Mouse (Mus musculus) C2C12 (cell line): ENCODE data around the gene Hexdc.

Experiments
- CTCF ChIP-seq: IDR thresholded peaks from one replicate; pipeline ENCODE4 v1.5.1; 2011; ENCODE audit not compliant: control insufficient read depth, insufficient read depth, insufficient read length
- MAX ChIP-seq: IDR thresholded peaks from one replicate; pipeline ENCODE4 v1.6.1; 2011; ENCODE audit warnings: mild to moderate bottlenecking, control low read depth

DNA sequence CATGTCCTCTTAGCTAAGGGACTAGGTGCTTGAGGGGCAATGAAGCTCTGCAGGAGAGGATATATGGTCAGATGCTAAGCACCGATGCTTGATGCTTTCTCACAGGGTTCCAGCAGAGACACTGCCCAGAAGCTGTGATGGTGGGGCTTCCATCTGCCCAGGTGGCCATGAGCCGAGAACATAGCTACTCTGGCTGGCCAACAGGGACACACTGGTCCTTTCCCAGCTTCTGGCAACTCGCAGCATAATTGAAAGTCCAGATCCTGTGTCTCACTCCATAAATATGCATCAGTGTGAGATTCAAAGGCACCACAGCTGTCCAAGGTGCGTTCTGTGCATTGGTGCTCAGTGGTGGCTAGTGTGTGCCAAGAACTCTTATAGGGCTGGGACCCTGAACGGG is 31.0 kb upstream of the Hexdc start:
- TF ChIP-seq CTCF: no peak
- no peak for TF ChIP-seq MAX
